Mouse (Mus musculus) ES-CJ7 (cell line): ENCODE data around the gene Olfr1396.
"Not testable (repeated sequence)": the region's sequence is repeated elsewhere in the genome, so short reads cannot be mapped to it uniquely, and the experiment has no call there.

Experiments used
- DNase-seq: peaks from one replicate; pipeline ENCODE4 v3.0.0; 2011; ENCODE audit warnings: low read depth, low spot score

The Olfr1396 gene

GRCm38 (mm10) chr11:49090551-49090950 lies 24.1 kb downstream of the Olfr1396 start:
- no peak for DNase-seq

DNA sequence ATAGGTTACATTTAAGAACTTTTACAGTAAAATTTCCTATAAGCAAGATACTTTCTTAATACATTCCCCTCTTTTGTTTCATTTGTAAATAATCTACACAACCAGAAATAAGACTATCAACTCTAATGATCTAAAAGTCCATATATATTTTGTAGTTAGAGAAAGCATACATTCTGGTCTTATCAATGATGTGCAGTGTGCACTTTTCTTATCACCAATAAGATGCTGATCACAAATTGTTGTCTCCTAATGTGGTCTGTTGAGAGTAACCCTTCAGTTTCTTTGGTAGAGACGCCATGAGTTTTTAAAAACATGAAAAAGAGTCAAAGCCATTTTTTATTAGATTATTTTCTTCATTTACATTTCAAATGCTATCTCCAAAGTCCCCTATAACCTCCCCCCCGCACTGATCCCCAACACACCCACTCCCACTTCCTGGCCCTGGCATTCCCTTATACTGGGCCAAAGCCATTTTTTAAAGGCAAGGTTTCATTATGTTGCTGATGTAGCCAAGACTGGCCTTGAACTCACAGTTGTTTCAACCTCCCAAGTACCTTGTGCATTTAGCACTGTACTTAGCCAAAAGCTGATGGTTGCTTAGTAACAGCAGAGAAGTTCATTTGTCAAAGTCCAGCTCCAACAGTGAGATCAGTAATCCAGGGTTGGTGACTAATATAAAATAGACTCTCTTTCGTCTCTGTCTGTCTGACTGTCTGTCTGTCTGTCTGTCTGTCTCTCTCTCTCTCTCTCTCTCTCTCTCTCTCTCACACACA lies 24.8 kb downstream of the Olfr1396 start:
- DNase-seq = peak; percentile 25

- DNase-seq = no peak
Observed at GRCm38 (mm10) chr11:49088990-49089652, 25.6 kb downstream of the Olfr1396 start.

DNA sequence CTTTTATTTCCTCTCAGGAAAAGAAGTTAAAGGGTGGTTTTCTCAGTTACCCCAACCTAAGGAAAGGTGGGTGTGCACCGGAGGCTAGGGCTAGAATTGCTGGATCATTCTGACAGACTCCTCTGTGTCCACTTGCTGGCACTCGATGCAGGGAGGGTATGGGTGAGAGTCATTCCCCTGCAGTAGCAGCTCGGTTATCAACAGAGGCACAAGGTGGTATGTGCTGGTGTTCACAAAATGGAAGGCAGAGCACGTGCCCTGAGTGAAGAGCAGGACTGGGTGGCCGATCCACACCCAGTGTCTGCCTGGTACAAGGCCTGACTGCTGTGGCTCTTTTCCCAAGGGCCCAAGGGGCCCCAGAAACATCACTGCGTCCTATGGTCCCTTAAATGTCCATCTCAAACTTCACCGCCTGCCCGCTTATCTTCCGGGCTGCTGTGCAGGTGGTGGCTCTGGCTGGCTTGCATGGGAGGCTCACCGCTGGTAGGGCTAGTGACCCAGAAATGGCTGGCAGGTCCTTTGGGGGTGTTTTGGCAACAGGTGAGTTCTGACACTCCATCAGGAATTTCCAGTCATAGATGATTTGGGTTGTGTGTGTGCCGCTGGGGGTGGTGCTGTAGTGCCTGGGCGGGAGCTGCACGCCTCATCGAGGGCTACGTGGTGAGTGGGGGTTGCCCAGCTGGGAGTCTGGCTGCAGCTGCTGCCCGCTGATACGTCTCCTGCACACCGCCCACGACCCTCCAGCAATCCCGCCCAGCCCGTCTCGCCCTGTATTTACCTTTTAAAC lies 26.7 kb downstream of the Olfr1396 start:
- peak; percentile 36 for DNase-seq

- no peak for DNase-seq
Observed at GRCm38 (mm10) chr11:49086858-49087361, 27.8 kb downstream of the Olfr1396 start.

GRCm38 (mm10) chr11:49084875-49085274 lies 29.8 kb downstream of the Olfr1396 start:
- no peak for DNase-seq

DNA sequence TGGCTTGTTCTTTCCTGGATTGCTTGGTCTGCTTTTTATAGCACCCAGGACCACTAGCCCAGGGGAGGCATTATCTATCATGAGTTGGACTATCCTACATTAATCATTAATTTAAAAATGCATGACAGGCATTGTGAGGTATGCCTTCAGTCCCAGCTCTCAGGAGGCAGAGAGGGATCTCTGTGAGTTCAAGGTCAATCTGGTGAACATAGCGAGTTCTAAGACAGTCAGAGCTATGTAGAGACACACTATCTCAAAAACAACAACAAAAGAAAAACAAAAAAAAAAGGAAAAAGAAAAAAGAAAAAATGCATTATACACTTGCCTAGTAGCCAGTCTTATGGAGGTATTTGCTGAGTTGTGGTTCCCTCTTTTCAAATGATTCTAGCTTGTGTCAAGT lies 30.3 kb downstream of the Olfr1396 start:
- no peak for DNase-seq

- DNase-seq = no peak
Observed at GRCm38 (mm10) chr11:49083808-49084207, 30.9 kb downstream of the Olfr1396 start.

DNA sequence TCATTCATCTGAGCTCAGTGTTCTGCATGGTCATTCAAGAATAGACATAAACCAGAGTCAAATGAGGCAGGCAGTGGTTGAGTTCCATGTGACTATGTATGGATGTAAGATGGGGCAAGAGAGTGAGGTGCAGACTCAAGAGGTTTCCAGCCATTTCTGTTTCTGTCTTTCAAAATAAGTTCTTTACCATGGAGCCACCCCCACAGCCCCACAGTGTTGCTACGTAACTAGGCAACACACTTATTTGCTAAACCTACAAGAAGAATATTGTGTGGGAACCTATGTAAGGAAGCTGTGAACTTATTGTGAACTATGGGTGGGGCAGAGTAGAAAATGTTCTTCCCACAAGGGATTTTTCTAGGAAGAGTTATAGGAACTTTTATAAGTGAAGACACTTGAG lies 31.5 kb downstream of the Olfr1396 start:
- no peak for DNase-seq

DNA sequence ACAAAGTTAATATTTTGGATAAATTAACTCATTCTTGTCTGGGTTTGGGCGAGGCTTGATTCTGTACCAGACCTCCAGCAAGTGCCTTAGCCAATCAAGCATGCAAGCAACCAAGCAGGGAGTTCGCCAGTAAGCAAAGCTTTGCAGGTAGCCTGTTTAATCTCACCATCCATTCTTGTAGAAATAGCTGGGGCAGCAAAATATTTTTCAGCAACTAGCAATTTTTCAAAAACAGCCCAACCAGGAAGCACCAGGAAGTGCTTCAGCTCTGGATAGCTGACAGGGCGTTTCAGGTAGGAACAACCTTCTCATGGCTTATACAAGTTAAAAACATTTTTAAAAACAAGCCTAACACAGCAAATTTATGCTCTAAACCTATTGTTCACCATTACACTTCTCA lies 32.8 kb downstream of the Olfr1396 start:
- DNase-seq = no peak

GRCm38 (mm10) chr11:49081356-49081755 lies 33.3 kb downstream of the Olfr1396 start:
- no peak for DNase-seq

- DNase-seq = no peak
Observed at GRCm38 (mm10) chr11:49080636-49081035, 34.0 kb downstream of the Olfr1396 start.

DNA sequence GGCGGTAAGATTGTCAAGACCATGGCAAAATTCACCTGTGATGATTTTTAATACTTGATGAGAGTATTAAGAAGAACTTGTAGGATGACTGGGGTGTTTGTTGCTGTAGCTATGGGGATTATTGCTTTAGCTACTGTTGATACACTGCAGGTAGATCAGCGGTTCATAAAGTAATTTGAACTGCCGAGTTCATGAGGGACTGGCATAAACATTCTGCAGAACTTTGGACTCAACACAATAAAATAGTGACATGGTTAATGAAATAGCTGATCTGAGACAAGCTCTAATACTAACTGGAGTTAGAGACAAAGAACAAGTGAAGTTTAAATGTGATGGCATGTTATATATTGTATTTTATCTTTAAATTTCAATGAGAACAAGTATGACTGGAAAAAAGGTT lies 36.0 kb downstream of the Olfr1396 start:
- DNase-seq = no peak

GRCm38 (mm10) chr11:49077012-49077411 lies 37.7 kb downstream of the Olfr1396 start:
- DNase-seq = no peak

DNA sequence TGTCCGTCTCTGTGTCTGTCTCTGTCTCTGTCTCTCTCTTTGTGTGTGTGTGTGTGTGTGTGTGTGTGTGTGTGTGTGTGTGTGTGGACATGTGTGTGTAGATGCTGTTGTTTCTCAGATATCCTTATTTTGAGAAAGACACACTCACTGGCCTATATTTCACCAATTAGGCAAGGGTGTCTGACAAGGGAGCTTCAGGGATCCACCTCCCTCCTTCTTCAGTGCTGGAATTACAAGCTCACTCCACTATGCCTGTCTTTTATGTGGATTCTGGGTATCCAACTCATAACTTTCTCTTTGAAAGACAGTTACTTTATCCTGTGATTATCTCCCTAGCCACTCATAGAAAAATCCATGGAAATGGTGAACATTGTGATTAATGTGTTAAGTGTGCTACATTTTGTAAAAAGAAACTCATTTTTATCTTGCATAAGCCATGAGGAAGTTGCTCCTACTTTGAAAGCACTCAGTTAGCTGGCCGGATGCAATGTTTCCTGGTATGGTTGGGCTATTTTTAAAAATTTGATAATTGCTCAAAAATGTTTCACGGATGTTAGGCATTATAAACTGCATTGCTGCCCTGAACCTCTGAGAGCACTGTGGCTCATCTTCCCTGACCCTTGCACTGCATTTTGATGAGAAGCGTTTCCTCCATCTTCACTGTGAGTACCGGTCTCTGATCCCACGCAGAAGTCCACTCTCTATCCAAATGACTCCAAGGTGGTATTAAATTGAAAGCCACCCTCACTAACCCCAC lies 38.5 kb downstream of the Olfr1396 start, which contains the start of gene Ifi47:
Ifi47 (plus strand) TSS at position 587 of the 757 bp plus-strand sequence.
- not testable (repeated sequence) for DNase-seq

DNA sequence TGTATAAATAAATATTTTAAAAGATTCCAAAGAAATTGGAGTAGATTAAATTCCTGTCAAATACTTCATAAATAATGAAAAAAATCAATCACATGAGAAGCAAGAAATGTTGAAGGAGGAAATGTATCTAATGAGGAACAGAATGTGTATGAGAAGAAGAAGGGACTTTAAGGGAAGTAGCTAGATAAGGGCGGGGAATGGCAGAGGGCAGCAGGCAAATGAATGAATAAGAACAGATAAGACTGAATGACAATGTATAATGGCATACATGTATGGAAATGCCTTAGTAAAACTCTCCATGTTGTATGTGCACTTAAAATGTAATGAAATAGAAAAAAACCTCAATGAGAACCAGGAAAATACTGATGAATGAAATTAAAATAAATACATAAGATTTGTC lies 46.3 kb downstream of the Olfr1396 start:
- DNase-seq = no peak

DNA sequence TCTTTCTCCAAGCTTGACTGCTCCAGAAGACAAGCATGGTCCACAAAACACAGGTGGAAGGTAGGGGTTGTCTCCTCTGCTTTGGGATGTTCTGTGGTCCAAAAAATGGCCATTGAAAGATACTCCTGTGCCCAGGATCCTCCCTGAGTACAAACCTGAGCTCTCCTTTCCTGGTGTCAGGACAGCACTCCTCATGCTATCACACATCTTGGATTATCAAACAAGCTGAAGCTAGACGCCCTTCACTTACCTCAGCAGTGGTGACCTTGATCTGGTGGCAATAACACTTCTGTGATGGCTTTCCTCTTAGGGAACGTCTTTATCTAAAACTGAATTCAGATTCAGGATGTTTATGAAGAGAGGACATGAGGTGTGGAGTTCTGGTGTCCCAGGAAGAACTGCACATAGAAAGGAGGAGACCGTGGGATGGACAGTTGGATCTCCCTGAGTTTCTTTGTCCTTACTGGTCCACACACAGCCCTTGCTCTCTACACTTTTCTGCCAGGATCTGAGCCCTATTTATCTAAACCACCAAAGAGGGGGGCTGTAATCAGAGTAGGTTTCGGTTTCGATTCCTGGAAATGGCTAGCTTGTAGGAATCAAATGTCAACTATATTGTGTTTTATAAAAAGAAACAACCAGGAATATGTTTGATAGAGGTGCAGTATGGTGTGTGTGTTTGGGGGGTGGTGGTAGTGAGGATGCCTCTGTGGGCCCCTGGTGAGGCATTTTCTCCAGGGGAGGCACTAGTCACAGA lies 50.8 kb downstream of the Olfr1396 start, which contains the start of gene Tgtp2:
Tgtp2 (minus strand) TSS at position 494 of the 757 bp plus-strand sequence.
- DNase-seq = not testable (repeated sequence)

- not testable (repeated sequence) for DNase-seq
Observed at GRCm38 (mm10) chr11:49061865-49062264, 52.8 kb downstream of the Olfr1396 start.

GRCm38 (mm10) chr11:49060061-49060460 lies 54.6 kb downstream of the Olfr1396 start:
- not testable (repeated sequence) for DNase-seq
